Mouse (Mus musculus) ES-Bruce4 (cell line): ENCODE measurements at regions not wholly inside any gene's neighbourhood (a gene's known extent, or its start where the extent isn't known, plus 50 kb on each side); places are given as distances from the start of the nearest gene placed in this dataset.

Experiments
- CTCF ChIP-seq: IDR thresholded peaks from one replicate; pipeline ENCODE4 v1.8.1; 2011; ENCODE audit warnings: low read depth, low read length
- POLR2A ChIP-seq: IDR thresholded peaks from one replicate; pipeline ENCODE4 v1.8.1; 2011; ENCODE audit warnings: low read length; ENCODE audit not compliant: insufficient read depth

GRCm38 (mm10) chr2:180385967-180386688 lies 51.6 kb upstream of the Gata5 start:
- TF ChIP-seq CTCF, result no peak
- TF ChIP-seq POLR2A, result no peak
